Mouse (Mus musculus) heart, postnatal 0 days (tissue): ENCODE results near the gene 1700001O22Rik.

Experiments
- CTCF ChIP-seq: IDR thresholded peaks from 2 replicates; pipeline ENCODE4 v1.5.1; 2016; ENCODE audit warnings: antibody characterized with exemption, control low read depth, low read depth
- EP300 ChIP-seq: IDR thresholded peaks from 2 replicates; pipeline ENCODE4 v1.6.1; 2016; ENCODE audit warnings: antibody characterized with exemption, low read depth

DNA sequence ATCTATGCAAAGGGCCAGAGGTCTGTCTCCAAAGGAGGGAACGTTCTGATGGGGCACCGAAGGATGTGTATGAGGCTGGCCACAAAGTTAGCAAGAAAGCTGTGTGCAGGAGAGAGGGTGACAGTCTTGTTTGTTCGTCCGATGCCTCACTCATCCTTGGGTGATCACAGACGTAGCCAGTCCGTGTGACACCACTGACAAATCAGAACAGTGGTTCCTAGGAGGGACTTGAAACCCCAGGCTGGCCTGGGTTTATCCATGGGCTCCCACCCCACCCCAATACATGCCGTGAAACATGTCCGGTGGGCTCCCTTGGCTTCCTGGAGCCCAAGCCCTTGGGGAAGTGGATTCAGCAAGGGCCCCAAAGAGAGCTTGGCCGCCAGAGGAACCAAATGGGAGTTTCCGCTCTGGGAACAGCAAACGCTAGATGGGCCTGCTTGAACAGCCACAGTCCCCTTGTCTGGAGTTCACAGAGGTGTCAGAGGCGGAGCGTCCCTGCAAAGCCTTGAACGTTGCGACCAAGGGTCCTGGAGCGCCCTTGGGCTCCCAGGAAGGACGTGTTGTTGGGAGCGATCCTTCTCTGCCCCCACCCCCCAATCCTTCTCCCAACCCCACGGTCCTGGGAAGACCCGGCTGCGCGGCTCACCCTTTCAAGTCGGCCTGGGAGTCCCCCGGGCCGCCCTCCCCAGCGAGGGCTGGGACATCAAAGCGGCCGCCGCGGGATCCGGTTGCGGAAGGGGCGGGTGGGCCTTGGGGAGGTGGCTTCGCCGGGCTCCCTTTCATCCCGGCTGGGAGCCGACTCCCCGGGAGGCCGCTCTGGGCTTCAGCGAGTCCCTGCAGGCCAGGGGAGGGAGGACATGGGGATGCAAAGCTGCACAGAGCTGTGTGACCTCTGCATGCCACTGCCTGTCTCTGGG lies 19.1 kb downstream of the 1700001O22Rik start:
- no peak for TF ChIP-seq CTCF
- no peak for TF ChIP-seq EP300
